Mouse (Mus musculus): Measurements from ENCODE around the gene Rftn2. TPM values are rescaled to one million over a fixed set of nuclear protein-coding genes. Genes with fewer than 3 reads are reported as not detected.
A peak's percentile ranks its signal among the peaks of the same experiment; 100 is the strongest.

Rftn2 gene
- polyA plus RNA-seq, 2 experiments = 24.3 to 27.0 TPM

DNA sequence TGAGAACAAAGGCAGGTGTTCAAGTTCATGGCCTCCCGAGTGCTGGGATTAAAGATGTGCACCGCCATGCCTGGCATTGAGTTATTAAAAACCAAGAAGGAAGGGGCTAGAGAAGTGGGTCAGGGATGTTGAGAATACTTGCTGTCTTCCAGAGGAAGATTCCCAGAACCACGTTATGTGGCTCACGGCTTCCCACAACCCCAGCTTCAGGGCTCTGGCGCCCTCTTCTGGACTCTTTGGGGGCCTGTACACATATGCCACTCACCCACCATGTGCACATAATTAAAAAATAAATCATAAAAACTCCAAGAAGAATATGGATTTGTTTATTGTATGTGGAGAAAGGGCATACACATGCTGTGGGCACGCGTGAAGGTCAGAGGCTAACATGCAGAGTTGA lies 64.7 kb downstream of the Rftn2 start:
- TF ChIP-seq POLR2A (IDR thresholded peaks at IDR 0.05; ENCODE audit: borderline replicate concordance, extremely low read depth, insufficient read depth, insufficient read length) = no peak
- Histone ChIP-seq H3K4me1 (ENCODE audit: control insufficient read depth, insufficient read depth, low read length) (no peaks in the 10 kb centered on the region), H3K4me2 (replicated peaks; ENCODE audit: low read depth, low read length, severe bottlenecking) (no peak overlapping the region), H3K9me3 (ENCODE audit: control insufficient read depth, low read length) (no peaks in the 10 kb centered on the region), H3K27me3 (ENCODE audit: control insufficient read depth, insufficient read depth, low read length) (no peaks in the 10 kb centered on the region), H3K36me3 (ENCODE audit: control insufficient read depth, insufficient read depth, low read length) (peaks cover 14% of the 10 kb centered on the region), H3K9ac (ENCODE audit: low read depth, low read length, severe bottlenecking) (no peak overlapping the region), H3K4me3 (replicated peaks; ENCODE audit: low read length) (no peak overlapping the region), H3K27ac (replicated peaks; ENCODE audit: low read depth, low read length) (no peak overlapping the region)
- ATAC-seq (ENCODE audit: low FRiP score, low read depth) = no peak
- no peak for DNase-seq (ENCODE audit: low spot score)
- 70% methylated on average over 7 of the region's 7 CpGs for WGBS

DNA sequence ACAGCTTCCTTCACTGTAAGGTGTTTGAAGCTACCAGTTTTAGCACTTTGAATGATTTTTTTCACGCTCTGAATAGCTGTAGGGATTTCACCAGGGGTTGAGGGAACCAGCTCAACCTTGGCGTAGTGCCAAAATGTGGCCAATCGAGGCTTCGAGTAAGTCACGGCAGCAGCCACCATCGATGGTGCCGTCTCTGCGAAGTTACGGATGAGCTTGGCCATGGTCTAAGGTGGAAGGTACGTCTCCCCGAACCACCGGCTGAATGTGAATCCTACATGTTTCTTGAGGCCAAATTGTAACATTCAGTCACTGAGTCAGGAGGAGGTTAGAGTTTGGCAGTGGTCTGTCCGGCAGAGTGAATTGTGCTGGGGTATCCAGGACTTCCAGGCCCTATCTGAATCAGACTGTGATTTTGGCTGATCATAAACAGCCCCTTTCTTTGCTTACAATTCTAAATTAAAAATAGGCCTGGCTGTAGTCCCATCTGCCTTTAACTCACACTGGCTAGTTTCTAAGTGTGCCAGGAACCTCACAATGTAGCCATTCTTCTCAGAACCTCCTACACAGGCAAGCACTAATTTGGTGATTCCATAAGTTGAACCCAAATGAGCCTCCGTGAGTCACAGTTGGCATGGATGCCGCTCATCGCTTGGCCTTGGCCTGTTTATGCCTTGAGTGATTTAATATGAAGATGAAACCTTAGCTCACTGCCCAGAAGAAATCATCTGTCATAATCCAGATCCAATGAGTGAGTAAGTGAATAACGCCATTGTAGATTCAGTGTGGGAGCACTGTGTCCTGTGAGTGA lies 65.5 kb downstream of the Rftn2 start:
- TF ChIP-seq POLR2A (IDR thresholded peaks at IDR 0.05; ENCODE audit: borderline replicate concordance, extremely low read depth, insufficient read depth, insufficient read length) = no peak
- no peaks in the 10 kb centered on the region for H3K4me1 ChIP-seq (ENCODE audit: control insufficient read depth, insufficient read depth, low read length)
- WGBS = 87% methylated on average over 17 of the region's 17 CpGs
- H3K27me3 ChIP-seq (ENCODE audit: control insufficient read depth, insufficient read depth, low read length) = no peaks in the 10 kb centered on the region
- H3K4me3 ChIP-seq (replicated peaks; ENCODE audit: low read length) = no peak overlapping the region
- DNase-seq (ENCODE audit: low spot score) (peak; percentile 47), ATAC-seq (ENCODE audit: low FRiP score, low read depth) (no peak)
- H3K27ac ChIP-seq (replicated peaks; ENCODE audit: low read depth, low read length) = 0 out of 2 replicates have a peak overlapping the region, but pooled peaks have one; percentile 52
- H3K4me2 ChIP-seq (replicated peaks; ENCODE audit: low read depth, low read length, severe bottlenecking) = no peak overlapping the region
- H3K36me3 ChIP-seq (ENCODE audit: control insufficient read depth, insufficient read depth, low read length) = peaks cover 22% of the 10 kb centered on the region
- no peak overlapping the region for H3K9ac ChIP-seq (ENCODE audit: low read depth, low read length, severe bottlenecking)
- no peaks in the 10 kb centered on the region for H3K9me3 ChIP-seq (ENCODE audit: control insufficient read depth, low read length)

DNA sequence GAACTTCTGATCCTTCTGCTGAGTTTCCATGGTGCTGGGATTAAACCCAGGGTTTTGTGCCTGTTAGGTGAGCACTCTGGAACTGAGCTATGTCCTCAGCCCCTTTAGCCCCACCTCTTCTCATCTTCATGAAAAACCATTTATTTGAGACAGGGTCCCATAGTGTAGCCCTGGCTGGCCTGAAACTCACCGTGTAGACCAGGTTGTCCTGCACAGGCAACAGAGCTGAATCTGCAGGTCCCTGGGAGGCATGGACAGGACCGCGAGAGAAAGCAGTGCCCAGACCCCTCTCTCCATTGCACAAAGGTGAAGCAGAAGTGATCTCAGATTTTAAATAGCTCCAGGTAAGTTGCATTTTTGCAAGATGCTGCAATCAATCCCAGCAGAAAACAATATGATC lies 66.4 kb downstream of the Rftn2 start:
- Histone ChIP-seq H3K4me2 (replicated peaks; ENCODE audit: low read depth, low read length, severe bottlenecking) (no peak overlapping the region), H3K9me3 (ENCODE audit: control insufficient read depth, low read length) (no peaks in the 10 kb centered on the region), H3K4me3 (replicated peaks; ENCODE audit: low read length) (no peak overlapping the region), H3K36me3 (ENCODE audit: control insufficient read depth, insufficient read depth, low read length) (peaks cover 27% of the 10 kb centered on the region), H3K27ac (replicated peaks; ENCODE audit: low read depth, low read length) (no peak overlapping the region), H3K4me1 (ENCODE audit: control insufficient read depth, insufficient read depth, low read length) (no peaks in the 10 kb centered on the region), H3K27me3 (ENCODE audit: control insufficient read depth, insufficient read depth, low read length) (no peaks in the 10 kb centered on the region), H3K9ac (ENCODE audit: low read depth, low read length, severe bottlenecking) (no peak overlapping the region)
- TF ChIP-seq POLR2A (IDR thresholded peaks at IDR 0.05; ENCODE audit: borderline replicate concordance, extremely low read depth, insufficient read depth, insufficient read length) = no peak
- ATAC-seq (ENCODE audit: low FRiP score, low read depth) (no peak), DNase-seq (ENCODE audit: low spot score) (no peak)
- 92% methylated on average over 3 of the region's 3 CpGs for WGBS

DNA sequence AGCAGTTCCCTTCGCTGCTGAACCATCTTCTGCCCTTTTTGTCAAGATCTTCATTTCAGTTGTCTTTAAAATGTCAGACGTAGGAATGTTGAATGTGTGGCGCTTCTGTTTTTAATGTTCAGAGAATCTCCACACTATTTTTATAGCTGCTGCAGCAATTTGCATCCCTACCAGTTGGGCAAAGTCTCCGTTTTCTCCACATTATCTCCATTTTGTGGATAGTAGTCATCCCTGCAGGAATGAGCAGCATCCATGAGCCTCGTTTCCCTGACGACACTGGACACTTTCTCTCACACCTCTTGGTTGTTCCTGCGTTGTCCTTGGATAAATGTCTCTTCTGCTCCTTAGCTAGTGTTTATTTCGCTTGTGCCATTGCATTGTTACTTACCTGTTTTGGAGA lies 67.8 kb downstream of the Rftn2 start:
- no peaks in the 10 kb centered on the region for H3K9me3 ChIP-seq (ENCODE audit: control insufficient read depth, low read length)
- no peak overlapping the region for H3K4me2 ChIP-seq (replicated peaks; ENCODE audit: low read depth, low read length, severe bottlenecking)
- WGBS = 92% methylated on average over 8 of the region's 8 CpGs
- no peak overlapping the region for H3K4me3 ChIP-seq (replicated peaks; ENCODE audit: low read length)
- peaks cover 39% of the 10 kb centered on the region for H3K36me3 ChIP-seq (ENCODE audit: control insufficient read depth, insufficient read depth, low read length)
- TF ChIP-seq POLR2A (IDR thresholded peaks at IDR 0.05; ENCODE audit: borderline replicate concordance, extremely low read depth, insufficient read depth, insufficient read length) = no peak
- no peak overlapping the region for H3K27ac ChIP-seq (replicated peaks; ENCODE audit: low read depth, low read length)
- H3K27me3 ChIP-seq (ENCODE audit: control insufficient read depth, insufficient read depth, low read length) = no peaks in the 10 kb centered on the region
- no peak overlapping the region for H3K9ac ChIP-seq (ENCODE audit: low read depth, low read length, severe bottlenecking)
- ATAC-seq (ENCODE audit: low FRiP score, low read depth) = no peak
- DNase-seq (ENCODE audit: low spot score) = no peak
- H3K4me1 ChIP-seq (ENCODE audit: control insufficient read depth, insufficient read depth, low read length) = no peaks in the 10 kb centered on the region

DNA sequence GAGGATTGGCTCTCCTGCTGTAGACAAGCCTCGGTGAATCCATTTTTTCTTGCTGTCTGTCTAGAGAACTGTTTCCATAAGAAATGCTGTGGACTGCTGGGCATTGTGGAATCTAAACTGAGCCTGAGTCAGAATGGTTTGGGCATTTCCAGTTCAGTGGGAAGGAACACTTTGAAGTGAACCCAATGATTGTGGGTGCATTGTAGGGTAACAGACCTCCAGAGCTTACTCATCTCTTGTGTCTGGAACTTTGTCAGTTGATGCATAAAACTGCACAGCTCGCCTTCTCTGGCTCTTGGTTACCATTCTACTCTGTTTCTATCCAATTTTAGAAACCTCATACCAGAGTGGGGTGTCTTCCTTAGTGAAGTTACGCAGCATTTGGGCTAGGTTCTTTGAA lies 68.4 kb downstream of the Rftn2 start:
- no peak for TF ChIP-seq POLR2A (IDR thresholded peaks at IDR 0.05; ENCODE audit: borderline replicate concordance, extremely low read depth, insufficient read depth, insufficient read length)
- ATAC-seq (ENCODE audit: low FRiP score, low read depth) = no peak

More for the DNA sequence above, 68.4 kb downstream of the Rftn2 start:
- H3K27ac ChIP-seq (replicated peaks; ENCODE audit: low read depth, low read length) = no peak overlapping the region
- H3K27me3 ChIP-seq (ENCODE audit: control insufficient read depth, insufficient read depth, low read length) = no peaks in the 10 kb centered on the region
- H3K36me3 ChIP-seq (ENCODE audit: control insufficient read depth, insufficient read depth, low read length) = peaks cover 41% of the 10 kb centered on the region
- DNase-seq (ENCODE audit: low spot score) = no peak
- no peak overlapping the region for H3K9ac ChIP-seq (ENCODE audit: low read depth, low read length, severe bottlenecking)
- 94% methylated on average over 3 of the region's 3 CpGs for WGBS
- no peaks in the 10 kb centered on the region for H3K4me1 ChIP-seq (ENCODE audit: control insufficient read depth, insufficient read depth, low read length)
- no peak overlapping the region for H3K4me3 ChIP-seq (replicated peaks; ENCODE audit: low read length)
- no peaks in the 10 kb centered on the region for H3K9me3 ChIP-seq (ENCODE audit: control insufficient read depth, low read length)
- no peak overlapping the region for H3K4me2 ChIP-seq (replicated peaks; ENCODE audit: low read depth, low read length, severe bottlenecking)
